Mouse (Mus musculus): ENCODE measurements around the gene Elfn1. TPM values are rescaled to one million over a fixed set of nuclear protein-coding genes. Genes with fewer than 3 reads are reported as not detected.

Gene Elfn1
- polyA plus RNA-seq, 1 experiment from 2014 or later: 0.52 TPM

- Histone ChIP-seq H3K27ac (ENCODE audit: low read depth, low read length) (peak overlapping the region; percentile 62), H3K4me2 (ENCODE audit: low read depth, low read length, severe bottlenecking) (no peak overlapping the region), H3K4me3 (ENCODE audit: low read depth, low read length) (no peak overlapping the region), H3K36me3 (ENCODE audit: control insufficient read depth, insufficient read depth, low read length) (no peaks in the 10 kb centered on the region), H3K4me1 (replicated peaks; ENCODE audit: control insufficient read depth, insufficient read depth, low read length) (peaks cover 16% of the 10 kb centered on the region), H3K9ac (ENCODE audit: low read length) (no peak overlapping the region), H3K27me3 (ENCODE audit: control insufficient read depth, insufficient read depth, low read length) (no peaks in the 10 kb centered on the region), H3K9me3 (ENCODE audit: control insufficient read depth, low read length) (no peaks in the 10 kb centered on the region)
- ATAC-seq (replicated peaks; ENCODE audit: low FRiP score) (no peak), DNase-seq (ENCODE audit: low spot score) (peak; percentile 57)
- 56% methylated on average over 9 of the region's 10 CpGs for WGBS
Measured at GRCm38 (mm10) chr5:139889370-139889769, 18.4 kb upstream of the Elfn1 start.

DNA sequence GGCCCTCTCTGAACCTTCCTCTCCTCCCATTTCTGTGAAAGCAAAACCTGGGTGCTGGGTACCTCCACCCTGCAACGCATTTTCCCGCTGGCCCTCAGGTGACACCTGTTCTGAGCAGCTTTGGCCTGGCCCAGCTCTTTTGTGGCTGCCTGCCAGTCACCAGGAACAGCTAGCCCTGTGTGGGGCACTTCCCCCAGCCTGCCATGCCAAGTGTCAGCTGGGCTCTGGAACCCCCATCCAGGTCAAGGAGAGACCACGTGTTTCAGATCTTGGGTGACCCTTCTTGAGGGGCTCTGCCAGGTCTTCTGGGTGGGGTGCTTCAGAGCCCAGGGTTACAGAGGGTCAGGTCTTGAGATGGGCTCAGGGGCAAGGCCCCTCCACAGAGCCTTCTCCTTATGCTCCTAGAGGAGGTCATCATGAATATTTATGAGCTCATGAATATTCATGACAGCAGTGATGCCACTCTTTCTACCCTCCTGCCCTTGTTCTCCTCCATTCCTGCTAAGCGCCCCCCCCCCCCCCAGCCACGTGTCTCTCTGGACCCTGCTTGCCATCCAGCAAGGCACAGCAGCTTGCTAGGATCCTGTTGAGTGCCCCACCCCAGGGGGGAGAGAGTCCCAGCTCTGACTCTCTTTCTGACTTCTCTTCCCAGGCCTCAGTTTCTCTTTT lies 15.3 kb upstream of the Elfn1 start:
- H3K9ac ChIP-seq (ENCODE audit: low read length): no peak overlapping the region
- H3K27ac ChIP-seq (ENCODE audit: low read depth, low read length): peak overlapping the region; percentile 48; the same call in 1 of the 2 replicates
- no peaks in the 10 kb centered on the region for H3K36me3 ChIP-seq (ENCODE audit: control insufficient read depth, insufficient read depth, low read length)
- H3K9me3 ChIP-seq (ENCODE audit: control insufficient read depth, low read length): no peaks in the 10 kb centered on the region
- 0 out of 2 replicates have a peak overlapping the region, but pooled peaks have one; percentile 2 for H3K4me2 ChIP-seq (ENCODE audit: low read depth, low read length, severe bottlenecking)
- DNase-seq (ENCODE audit: low spot score) (peak; percentile 73), ATAC-seq (replicated peaks; ENCODE audit: low FRiP score) (peak; percentile 85)
- peaks cover 16% of the 10 kb centered on the region for H3K4me1 ChIP-seq (replicated peaks; ENCODE audit: control insufficient read depth, insufficient read depth, low read length)
- WGBS: 27% methylated on average over 4 of the region's 5 CpGs
- no peaks in the 10 kb centered on the region for H3K27me3 ChIP-seq (ENCODE audit: control insufficient read depth, insufficient read depth, low read length)
- no peak overlapping the region for H3K4me3 ChIP-seq (ENCODE audit: low read depth, low read length)

DNA sequence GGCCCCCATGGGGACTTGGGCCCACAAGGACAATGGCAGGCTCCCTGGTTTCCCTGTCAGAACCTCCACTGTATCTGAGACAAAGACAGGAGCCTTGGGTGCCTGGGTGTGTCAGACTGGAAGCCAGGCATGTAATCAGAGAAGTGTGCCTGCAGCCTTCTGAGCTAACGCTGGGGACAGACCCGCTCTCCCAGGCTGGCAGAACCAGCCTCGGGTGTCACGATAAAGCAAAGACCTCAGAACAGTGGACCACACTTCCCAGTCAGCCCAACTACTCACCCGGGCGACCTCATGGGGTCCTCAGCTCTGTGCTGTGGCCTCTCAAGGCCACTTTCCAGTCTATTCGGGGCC lies 14.8 kb upstream of the Elfn1 start:
- H3K9ac ChIP-seq (ENCODE audit: low read length): peak overlapping the region; percentile 8; the same call in 1 of the 2 replicates
- no peaks in the 10 kb centered on the region for H3K9me3 ChIP-seq (ENCODE audit: control insufficient read depth, low read length)
- no peaks in the 10 kb centered on the region for H3K27me3 ChIP-seq (ENCODE audit: control insufficient read depth, insufficient read depth, low read length)
- WGBS: 32% methylated on average over 7 of the region's 7 CpGs
- H3K27ac ChIP-seq (ENCODE audit: low read depth, low read length): peak overlapping the region; percentile 48; the same call in 1 of the 2 replicates
- H3K36me3 ChIP-seq (ENCODE audit: control insufficient read depth, insufficient read depth, low read length): no peaks in the 10 kb centered on the region
- peaks cover 16% of the 10 kb centered on the region for H3K4me1 ChIP-seq (replicated peaks; ENCODE audit: control insufficient read depth, insufficient read depth, low read length)
- DNase-seq (ENCODE audit: low spot score): peak; percentile 61
- H3K4me2 ChIP-seq (ENCODE audit: low read depth, low read length, severe bottlenecking): no peak overlapping the region
- no peak overlapping the region for H3K4me3 ChIP-seq (ENCODE audit: low read depth, low read length)
- peak; percentile 48 for ATAC-seq (replicated peaks; ENCODE audit: low FRiP score)

- Histone ChIP-seq H3K27me3 (ENCODE audit: control insufficient read depth, insufficient read depth, low read length) (no peaks in the 10 kb centered on the region), H3K4me1 (replicated peaks; ENCODE audit: control insufficient read depth, insufficient read depth, low read length) (peaks cover 16% of the 10 kb centered on the region), H3K9me3 (ENCODE audit: control insufficient read depth, low read length) (no peaks in the 10 kb centered on the region), H3K27ac (ENCODE audit: low read depth, low read length) (no peak overlapping the region; the same call in 1 of the 2 replicates), H3K36me3 (ENCODE audit: control insufficient read depth, insufficient read depth, low read length) (no peaks in the 10 kb centered on the region), H3K9ac (ENCODE audit: low read length) (no peak overlapping the region), H3K4me3 (ENCODE audit: low read depth, low read length) (no peak overlapping the region), H3K4me2 (ENCODE audit: low read depth, low read length, severe bottlenecking) (no peak overlapping the region)
- peak; percentile 62 for DNase-seq (ENCODE audit: low spot score)
- WGBS: 73% methylated on average over 12 of the region's 12 CpGs
- ATAC-seq (replicated peaks; ENCODE audit: low FRiP score): peak; percentile 26; the same call in 1 of the 2 replicates
Measured at GRCm38 (mm10) chr5:139894025-139894508, 13.7 kb upstream of the Elfn1 start.

DNA sequence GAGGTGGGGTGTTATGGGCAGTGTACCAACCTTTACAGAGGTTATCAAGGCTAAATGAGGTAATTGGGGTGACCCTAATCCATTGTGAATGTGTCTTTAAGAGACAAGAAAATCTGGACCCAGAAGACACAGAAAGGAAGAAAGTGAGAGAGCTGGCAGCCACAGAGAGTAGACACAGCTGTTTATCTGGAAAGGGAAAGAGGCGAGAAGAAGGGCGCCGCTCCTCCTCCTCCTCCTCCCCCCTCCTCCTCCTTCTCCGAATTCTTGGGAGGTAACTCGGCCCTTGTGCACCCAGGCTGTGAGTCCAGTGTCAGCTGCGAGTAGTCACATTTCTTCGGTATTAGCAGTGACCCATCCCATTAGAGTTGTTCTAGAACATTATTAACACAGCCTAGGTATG lies 8.7 kb upstream of the Elfn1 start:
- ATAC-seq (replicated peaks; ENCODE audit: low FRiP score) (no peak), DNase-seq (ENCODE audit: low spot score) (no peak)
- no peaks in the 10 kb centered on the region for H3K27me3 ChIP-seq (ENCODE audit: control insufficient read depth, insufficient read depth, low read length)
- H3K27ac ChIP-seq (ENCODE audit: low read depth, low read length): no peak overlapping the region
- no peaks in the 10 kb centered on the region for H3K36me3 ChIP-seq (ENCODE audit: control insufficient read depth, insufficient read depth, low read length)
- 57% methylated on average over 7 of the region's 7 CpGs for WGBS
- no peak overlapping the region for H3K4me3 ChIP-seq (ENCODE audit: low read depth, low read length)
- no peak overlapping the region for H3K9ac ChIP-seq (ENCODE audit: low read length)
- H3K4me1 ChIP-seq (replicated peaks; ENCODE audit: control insufficient read depth, insufficient read depth, low read length): no peaks in the 10 kb centered on the region; the same call in 1 of the 2 replicates
- H3K9me3 ChIP-seq (ENCODE audit: control insufficient read depth, low read length): no peaks in the 10 kb centered on the region
- H3K4me2 ChIP-seq (ENCODE audit: low read depth, low read length, severe bottlenecking): no peak overlapping the region

DNA sequence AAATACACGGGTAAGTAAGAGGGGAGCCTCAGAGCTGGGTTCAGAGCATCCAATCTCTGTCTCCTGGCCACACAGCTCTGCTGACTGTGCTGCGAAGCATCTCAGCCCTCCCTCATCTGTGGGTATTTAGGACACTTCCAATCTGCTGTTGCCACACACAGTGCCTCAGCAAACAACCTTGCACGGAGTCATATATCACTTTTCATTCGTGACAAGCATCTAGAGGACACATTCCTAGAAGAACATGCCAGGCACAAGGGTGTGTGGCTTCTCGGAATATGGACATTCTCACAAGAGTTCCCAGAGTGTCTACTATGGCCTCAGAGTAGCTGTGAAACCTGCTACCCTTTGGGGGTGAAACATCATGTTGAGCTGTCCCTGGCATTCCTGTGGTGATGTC lies 2.6 kb upstream of the Elfn1 start:
- ATAC-seq (replicated peaks; ENCODE audit: low FRiP score) (no peak), DNase-seq (ENCODE audit: low spot score) (no peak)
- peaks cover 17% of the 10 kb centered on the region; the same call in 1 of the 2 replicates for H3K4me1 ChIP-seq (replicated peaks; ENCODE audit: control insufficient read depth, insufficient read depth, low read length)
- no peak overlapping the region for H3K4me3 ChIP-seq (ENCODE audit: low read depth, low read length)
- H3K4me2 ChIP-seq (ENCODE audit: low read depth, low read length, severe bottlenecking): no peak overlapping the region
- H3K9ac ChIP-seq (ENCODE audit: low read length): no peak overlapping the region
- H3K36me3 ChIP-seq (ENCODE audit: control insufficient read depth, insufficient read depth, low read length): no peaks in the 10 kb centered on the region
- H3K27me3 ChIP-seq (ENCODE audit: control insufficient read depth, insufficient read depth, low read length): peaks cover 44% of the 10 kb centered on the region
- WGBS: 82% methylated on average over 5 of the region's 5 CpGs
- no peaks in the 10 kb centered on the region for H3K9me3 ChIP-seq (ENCODE audit: control insufficient read depth, low read length)
- no peak overlapping the region for H3K27ac ChIP-seq (ENCODE audit: low read depth, low read length)

- H3K27ac ChIP-seq (ENCODE audit: low read depth, low read length): no peak overlapping the region
- H3K4me2 ChIP-seq (ENCODE audit: low read depth, low read length, severe bottlenecking): no peak overlapping the region
- no peaks in the 10 kb centered on the region for H3K36me3 ChIP-seq (ENCODE audit: control insufficient read depth, insufficient read depth, low read length)
- DNase-seq (ENCODE audit: low spot score): no peak
- 38% methylated on average over 9 of the region's 9 CpGs for WGBS
- H3K9me3 ChIP-seq (ENCODE audit: control insufficient read depth, low read length): no peaks in the 10 kb centered on the region
- peaks cover 29% of the 10 kb centered on the region; the same call in 1 of the 2 replicates for H3K4me1 ChIP-seq (replicated peaks; ENCODE audit: control insufficient read depth, insufficient read depth, low read length)
- ATAC-seq (replicated peaks; ENCODE audit: low FRiP score): no peak
- H3K9ac ChIP-seq (ENCODE audit: low read length): no peak overlapping the region
- H3K27me3 ChIP-seq (ENCODE audit: control insufficient read depth, insufficient read depth, low read length): peaks cover 57% of the 10 kb centered on the region
- H3K4me3 ChIP-seq (ENCODE audit: low read depth, low read length): no peak overlapping the region
Measured at GRCm38 (mm10) chr5:139906507-139906906, 1.2 kb upstream of the Elfn1 start.

DNA sequence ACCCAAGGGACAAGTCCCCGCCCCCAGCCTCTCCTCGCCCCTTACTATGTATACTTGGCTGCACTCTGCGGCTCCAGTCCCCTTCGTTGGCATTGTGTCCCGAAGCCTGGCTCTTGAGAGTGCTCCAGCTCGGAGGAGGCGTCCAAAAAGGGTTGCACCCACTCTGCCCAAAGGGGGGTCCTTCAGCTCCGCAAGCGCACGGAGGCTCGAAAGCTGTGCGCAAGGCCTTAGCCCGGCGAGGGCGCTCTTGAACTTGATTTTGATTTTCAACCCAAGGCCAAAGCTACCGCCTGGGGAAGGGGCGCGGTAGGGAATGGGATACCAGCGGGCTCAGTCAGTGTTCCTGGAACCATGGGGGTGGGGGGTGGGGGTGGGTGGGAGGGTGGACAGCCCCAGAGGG lies 502 bp upstream of the Elfn1 start:
- Histone ChIP-seq H3K27me3 (ENCODE audit: control insufficient read depth, insufficient read depth, low read length) (peaks cover 65% of the 10 kb centered on the region), H3K4me2 (ENCODE audit: low read depth, low read length, severe bottlenecking) (peak overlapping the region; percentile 95), H3K9me3 (ENCODE audit: control insufficient read depth, low read length) (no peaks in the 10 kb centered on the region), H3K9ac (ENCODE audit: low read length) (no peak overlapping the region), H3K4me1 (replicated peaks; ENCODE audit: control insufficient read depth, insufficient read depth, low read length) (peaks cover 35% of the 10 kb centered on the region; the same call in 1 of the 2 replicates), H3K36me3 (ENCODE audit: control insufficient read depth, insufficient read depth, low read length) (no peaks in the 10 kb centered on the region), H3K4me3 (ENCODE audit: low read depth, low read length) (peak overlapping the region; percentile 57), H3K27ac (ENCODE audit: low read depth, low read length) (no peak overlapping the region)
- DNase-seq (ENCODE audit: low spot score) (peak; percentile 80), ATAC-seq (replicated peaks; ENCODE audit: low FRiP score) (no peak)
- 2% methylated on average over 19 of the region's 19 CpGs for whole genome bisulfite sequencing

All from forebrain, embryonic 11.5 days (tissue).